Mouse (Mus musculus) layer of hippocampus, postnatal 36 days (tissue): ENCODE results near the gene Grik4. TPM values are rescaled to one million over a fixed set of nuclear protein-coding genes. Genes with fewer than 3 reads are reported as not detected.

Experiments used
- DNase-seq, 2 experiments: peaks; one replicate each; pipeline ENCODE4 v3.0.0; 2022
- total RNA-seq, 2 experiments: library from RNA; stranded (reverse); gene quantifications; 2 replicates each; pipeline ENCODE4 v1.2.3; 2021

Grik4 gene
- total RNA-seq, 2 experiments from 2014 or later, result 55.7 to 58.8 TPM

DNA sequence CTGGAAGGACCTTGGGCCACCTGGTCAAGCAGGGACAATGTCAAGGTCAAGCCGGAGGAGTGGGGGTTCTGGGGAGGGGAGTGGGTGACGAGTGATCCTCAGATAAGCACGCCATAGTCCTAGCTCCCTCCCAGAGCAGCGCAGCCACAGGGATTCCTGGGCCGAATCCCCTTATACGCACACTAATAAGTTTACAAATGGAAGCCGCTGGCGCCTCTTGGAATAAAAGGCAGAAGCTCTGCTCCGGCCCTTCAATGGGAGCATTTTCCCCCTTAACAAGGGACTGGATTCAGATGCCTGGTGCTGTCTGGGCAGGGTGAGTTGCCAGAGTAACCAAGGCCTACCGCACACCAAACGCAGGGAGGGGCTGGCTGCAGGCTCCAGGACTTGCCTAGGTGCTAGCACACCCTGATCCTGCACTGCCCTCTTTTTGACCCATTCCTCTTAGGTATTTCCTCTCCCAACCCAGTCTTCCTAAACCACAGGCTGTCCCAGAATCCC, 46.2 kb downstream of the Grik4 start:
- peak in 1 of 2 experiments; percentile 45 for DNase-seq

DNA sequence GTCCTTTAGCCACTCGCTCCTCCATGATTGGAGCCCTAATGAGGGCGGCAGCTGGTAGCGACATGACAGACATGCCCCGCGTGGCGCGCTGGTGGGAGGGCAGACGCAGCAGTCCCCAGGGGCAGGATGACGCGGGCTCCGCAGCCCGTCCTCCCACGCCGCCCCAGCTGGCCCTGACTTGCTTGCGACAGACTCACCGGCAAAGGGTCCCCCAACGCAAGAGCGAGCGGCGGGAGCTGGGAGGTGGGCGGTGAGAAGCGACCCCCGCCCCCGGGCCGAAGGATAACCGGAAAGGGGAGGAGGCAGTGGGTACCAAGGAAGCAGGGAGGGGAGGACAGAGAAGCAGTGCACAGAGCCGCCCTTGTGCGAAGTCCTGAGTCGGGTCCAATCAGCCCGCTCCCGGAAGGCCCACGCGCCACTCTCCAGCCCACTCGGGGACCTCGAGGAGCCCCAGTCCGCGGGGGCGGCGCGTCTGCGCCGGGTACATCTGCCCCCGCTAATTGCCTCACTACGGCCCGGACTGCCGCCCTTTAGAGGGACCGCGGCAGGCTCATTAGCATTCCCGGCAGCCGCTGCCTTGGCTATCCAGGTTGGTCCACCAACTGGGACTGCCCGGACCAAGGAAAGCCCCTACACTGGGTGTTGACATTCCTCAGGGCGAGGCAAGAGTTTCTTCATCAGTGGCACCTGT, 46.8 kb downstream of the Grik4 start:
- DNase-seq, result peak; percentile 69 to 76

DNA sequence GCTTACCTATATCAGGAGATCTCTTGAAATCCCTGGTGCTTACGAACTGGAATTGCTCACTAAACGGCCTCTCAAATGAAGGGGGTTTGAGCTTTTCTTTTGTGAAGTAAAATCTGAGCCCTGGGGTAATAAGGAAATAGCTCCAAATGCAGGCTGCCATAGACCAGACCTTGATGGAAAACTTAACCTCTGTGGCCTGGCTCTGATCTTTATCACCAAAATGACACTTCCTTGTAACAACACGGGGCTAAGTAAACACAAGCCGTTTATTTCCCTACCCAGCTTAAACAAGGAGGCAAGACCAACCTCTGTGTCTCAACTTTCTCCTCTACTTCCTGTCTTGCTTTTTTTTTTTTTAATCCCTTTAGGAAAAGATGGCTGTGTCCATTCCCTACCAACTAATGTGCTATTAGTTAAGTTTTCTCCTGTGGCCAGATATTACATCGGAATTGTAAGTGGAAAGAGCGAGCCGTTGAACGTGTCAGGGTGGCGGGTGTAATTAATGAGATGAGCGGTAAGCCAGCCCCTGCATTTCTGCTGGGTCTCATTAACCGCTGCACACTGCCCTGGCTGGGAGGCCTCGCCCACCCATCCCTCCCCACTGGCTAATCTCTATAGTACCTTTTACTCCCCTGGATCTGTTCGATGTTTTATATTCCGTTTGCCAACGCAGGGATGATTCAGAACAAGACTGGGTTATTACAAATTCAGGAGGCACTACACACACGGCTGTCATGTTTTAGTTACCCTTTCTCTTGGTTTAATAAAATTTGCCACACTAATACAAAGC, 47.7 kb downstream of the Grik4 start:
- DNase-seq, result no peak

DNA sequence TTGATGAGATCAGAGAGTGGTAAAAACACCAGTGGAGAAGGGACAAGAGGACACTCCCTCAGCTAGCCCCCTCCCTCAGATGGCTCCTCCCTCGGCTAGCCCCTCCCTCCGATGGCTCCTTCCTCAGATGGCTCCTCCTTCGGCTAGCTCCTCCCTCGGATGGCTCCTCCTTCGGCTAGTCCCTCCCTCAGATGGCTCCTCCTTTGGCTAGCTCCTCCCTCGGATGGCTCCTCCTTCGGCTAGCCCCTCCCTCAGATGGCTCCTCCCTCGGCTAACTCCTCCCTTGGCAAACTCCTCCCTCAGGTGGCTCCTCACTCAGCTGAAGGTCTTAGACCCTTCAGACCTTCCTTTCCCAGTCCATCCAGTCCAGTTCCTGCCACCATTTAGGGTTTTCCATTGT, 51.5 kb downstream of the Grik4 start:
- no peak for DNase-seq

DNA sequence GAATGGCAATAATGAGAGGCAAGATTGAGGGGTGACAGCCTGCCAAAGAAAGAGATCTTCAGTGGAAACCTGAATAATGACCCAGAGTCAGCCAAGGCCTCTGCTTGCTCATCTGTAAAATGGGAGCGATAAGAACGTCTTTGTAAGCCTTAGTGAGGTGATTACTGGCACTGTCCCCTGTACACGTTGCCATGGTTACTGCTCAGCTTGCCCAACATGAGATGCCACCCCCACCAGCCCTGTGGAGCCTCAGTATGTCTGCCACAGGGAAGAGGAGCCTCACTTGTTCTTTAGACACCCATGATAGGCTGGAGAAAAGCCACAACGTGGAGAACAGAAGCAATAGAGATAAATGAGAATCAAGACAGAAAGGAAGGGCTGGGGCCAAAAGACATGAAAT, 56.4 kb downstream of the Grik4 start:
- no peak for DNase-seq

DNA sequence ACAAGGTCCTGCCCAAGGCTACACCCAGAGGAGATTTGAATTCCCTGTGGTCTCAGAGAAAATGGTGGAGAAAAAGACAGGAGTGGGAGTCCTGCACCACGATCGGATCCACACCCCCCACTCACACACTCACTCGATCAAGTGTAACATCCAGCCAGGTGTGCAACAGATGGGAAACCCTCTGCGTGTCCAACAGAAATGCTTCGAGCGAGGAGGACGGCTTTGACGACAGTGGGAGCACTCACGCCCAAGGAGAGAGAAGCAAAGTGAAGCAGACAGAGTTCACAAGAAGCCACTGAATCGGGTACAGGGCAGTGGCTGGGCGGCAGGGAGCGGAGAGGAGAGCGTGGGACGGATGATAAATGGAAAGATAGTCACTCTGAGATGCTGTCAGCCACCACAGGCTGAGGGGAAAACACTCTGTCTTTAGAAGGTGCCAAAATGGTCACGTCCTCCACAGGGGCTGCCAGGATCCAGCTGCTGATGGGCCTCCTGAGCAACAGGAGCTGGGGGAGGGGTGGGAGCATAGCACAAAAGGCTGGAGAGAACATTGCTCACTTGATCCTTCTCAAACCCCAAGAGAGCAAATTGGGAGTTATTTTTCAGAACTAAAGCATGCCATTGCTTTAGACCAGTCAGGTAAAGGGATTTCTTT, 58.1 kb downstream of the Grik4 start:
- DNase-seq, result no peak

DNA sequence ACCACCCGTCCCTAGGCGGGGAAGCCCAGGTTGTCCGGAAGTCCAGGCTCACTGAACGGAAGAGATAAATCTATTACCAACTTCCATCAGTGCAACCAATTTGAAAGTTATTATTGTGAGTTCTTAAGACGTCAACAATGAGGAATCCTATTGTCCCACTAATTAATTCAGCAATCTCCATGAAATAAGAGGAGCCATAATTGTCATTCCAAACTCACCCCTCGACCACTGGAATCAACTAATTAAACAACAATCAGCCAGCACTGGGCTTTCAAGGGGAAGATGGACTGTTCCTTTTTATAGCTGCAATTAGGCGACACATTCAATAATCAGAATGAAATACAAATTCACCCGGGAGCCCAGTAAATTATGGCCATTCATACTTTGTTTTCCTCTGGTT, 58.7 kb downstream of the Grik4 start:
- no peak for DNase-seq

DNA sequence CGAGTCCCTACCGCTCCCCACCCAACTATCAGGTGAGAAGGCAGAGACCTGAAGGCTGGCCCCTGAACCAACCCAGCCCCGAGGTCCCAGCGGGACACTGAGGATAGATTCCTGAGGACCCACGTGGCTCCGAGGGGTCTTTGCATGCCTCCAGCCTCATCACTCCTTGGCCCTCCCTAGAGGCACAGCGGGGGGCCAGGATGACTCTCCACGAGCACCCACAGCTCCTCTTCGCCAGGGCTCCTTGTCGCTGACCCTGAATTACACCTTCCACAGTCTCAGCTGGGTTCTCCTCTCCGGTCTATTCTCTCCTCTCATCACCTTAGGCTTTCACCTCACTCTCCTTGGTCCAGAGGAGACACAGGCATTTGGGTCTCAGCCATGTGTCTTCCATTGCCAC, 59.2 kb downstream of the Grik4 start:
- no peak for DNase-seq

DNA sequence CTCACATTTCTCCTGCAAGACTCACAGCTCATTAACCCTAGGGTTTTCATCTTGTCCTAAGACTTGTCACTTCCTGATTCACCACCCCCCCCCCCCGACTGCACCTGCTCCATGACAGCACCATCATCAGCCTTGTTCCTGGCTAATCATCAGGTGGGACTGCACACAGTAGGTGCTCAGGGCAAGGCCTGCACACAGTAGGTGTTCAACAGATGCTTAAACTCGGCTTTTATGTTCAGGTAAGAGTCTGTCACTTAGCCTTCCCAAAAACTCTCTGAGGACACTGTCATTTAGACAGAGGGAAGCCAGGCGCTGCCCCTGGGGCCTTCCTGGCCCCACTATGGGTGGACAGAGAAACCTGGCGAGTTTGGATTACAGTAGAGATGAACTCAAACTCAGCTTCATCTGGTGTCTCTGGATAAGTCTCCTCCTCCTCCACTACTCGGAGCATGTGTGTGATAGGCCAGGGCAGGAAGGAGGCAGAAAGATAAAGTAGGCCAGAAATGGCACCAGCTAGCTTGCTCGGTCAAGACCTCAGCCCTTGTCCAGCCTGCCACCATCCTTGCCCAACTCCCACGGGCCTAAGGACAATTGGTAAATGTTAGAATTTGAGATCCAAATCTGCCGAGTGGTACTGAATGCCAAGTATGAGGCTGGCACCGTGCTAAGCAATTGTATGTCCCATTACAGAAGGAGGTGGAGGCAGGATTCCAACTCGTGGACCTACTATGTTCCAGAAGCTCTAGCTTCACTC, 61.1 kb downstream of the Grik4 start:
- no peak for DNase-seq

DNA sequence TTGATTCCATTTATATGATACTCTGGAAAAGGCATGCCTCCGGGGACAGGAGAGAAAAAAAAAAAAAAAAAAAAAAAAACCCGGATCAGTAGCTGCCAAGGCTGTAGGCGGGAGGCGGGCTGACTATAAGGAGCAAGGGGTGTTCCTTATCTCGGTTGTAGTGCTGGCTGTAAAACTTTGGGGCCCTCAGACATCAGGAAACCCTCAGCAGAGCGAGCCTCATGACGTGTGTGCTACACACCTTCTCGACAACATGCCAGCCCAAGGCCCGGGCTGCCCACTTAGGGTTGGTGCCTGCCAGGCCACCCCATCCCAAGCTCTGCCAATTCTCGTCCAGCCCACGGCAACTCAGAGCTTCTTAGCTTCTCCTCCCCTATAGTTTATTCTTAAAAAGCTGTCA, 62.0 kb downstream of the Grik4 start:
- DNase-seq, result no peak

DNA sequence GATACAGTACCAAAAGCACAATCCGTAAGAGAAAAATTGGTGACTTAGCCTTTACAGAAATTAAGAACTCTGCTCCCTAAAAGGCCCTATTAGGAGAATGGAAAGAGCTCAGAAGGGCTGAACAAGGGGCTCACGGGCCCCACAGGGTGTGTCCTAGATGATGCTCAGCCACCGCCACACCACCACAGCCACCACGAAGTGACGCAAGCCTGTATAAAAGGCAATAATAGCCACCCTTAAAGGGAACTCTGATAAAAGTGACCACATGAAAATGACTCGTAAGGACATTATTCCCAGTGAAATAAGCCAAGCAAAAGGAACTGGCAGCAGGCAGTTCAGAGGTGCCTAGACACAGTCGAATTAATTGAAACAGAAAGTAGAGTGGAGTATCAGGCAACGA, 63.3 kb downstream of the Grik4 start:
- no peak for DNase-seq

DNA sequence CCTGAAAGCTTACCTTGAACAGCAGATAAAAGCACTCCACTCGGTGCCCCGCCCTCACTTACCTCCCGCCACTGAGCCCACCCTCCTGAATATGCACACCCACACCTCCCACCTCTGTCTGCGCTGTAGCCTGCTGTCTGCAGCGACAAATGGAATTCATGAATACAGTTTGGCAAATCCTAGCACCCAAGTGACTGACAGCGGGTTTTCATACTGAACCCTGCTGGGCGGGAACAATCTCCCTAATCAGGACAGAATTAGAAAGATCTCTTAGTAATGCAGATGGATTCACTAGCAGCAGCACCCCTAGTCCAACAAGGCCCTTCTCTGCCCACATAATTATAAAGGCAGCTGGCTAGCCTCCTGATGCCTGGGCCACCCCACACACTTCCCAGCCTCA, 65.9 kb downstream of the Grik4 start:
- no peak for DNase-seq

DNA sequence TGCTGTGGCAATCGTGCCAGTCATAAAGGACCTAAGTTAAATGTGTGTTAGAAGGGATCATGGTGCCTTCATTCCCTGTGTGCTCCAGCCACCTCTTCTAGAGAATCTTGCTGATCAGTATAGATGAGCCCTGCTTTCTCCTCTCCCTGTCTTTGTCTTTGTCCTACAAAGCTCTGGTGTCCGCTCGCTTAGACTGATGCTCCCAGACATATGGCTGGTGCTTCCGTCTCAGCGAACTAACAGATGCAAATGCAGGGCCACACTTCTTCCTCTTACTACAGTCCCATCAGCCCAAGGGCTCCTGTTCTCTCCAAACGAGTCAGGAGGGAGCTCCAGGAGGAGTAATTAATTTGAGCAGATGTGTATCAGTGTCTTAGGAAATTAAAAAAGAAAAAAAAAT, 71.4 kb downstream of the Grik4 start:
- no peak for DNase-seq

DNA sequence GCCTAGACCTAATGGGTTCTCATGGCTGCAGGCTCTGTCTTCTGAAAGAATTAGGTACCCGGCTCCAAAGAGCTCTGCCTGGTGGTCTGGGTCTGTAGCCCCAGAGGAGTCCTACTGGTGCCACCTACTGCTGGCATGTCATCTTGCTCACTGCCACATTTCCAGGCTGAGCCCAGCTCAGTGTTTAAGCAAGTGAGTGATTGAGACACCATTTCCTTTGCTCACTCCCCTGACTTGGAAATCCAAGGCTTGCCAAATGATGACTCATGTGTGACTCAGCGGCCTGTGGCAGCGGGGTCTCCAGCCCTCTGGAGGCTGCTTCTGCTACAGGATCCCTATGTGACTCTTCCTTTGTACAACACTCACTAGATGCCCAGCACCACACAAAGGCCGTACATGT, 72.6 kb downstream of the Grik4 start:
- DNase-seq, result no peak

DNA sequence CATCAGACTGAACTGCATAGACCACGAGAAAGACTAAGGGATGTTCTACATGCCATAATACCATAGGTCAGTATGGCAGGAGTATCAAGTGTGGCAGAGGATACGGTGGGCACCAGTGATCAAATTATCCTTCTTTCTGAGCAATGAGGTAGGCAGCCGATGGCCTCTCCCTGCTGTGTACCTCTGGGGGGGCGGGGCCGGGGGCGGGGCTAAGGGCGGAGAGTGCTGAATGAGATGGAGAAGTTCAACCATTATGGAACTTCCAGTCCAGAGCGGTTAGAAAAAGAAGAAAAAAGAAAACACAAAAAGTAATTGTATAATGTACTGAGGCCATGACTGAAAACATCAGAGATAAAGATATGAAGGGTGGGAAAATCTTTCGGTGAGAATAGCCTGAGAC, 74.0 kb downstream of the Grik4 start:
- no peak for DNase-seq

DNA sequence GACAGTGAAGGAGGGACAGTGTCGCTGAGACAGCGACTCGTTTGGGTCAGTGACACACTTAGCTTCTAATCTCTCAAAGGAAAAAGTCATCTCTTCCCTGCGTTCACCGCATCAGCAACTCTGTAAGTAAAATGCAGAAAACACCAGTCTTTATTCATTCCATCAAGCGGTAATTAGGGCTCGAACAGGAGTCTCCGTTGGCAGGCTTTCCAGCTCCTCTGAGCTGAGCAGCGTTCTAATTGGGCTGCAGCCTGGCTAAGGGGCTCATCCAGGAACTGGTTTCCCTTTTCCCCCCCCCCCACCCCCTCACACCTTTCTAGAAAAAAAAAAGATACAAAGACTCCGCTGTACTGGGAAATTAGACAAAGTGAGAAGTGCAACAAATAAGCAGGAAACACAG, 75.8 kb downstream of the Grik4 start:
- DNase-seq, result no peak

DNA sequence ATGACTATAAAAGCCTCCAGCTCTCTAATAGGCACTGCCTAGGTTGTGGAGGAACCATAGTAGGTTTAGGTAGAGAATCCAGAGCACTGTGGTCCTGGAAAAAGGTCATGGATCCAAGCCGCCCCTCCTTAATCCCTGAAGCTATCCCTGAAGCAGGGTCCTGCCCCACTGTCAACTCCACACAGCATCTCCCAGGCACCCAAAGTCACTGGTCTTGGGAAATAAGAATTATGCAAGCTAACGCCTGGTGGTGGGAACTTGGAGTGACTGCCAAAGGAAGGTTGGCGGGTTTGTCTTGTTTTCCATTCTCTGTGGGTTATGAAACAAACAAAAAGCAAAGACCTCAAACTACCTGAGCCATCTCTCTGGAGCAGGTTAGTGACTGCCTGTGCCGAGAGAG, 77.6 kb downstream of the Grik4 start:
- DNase-seq, result no peak

DNA sequence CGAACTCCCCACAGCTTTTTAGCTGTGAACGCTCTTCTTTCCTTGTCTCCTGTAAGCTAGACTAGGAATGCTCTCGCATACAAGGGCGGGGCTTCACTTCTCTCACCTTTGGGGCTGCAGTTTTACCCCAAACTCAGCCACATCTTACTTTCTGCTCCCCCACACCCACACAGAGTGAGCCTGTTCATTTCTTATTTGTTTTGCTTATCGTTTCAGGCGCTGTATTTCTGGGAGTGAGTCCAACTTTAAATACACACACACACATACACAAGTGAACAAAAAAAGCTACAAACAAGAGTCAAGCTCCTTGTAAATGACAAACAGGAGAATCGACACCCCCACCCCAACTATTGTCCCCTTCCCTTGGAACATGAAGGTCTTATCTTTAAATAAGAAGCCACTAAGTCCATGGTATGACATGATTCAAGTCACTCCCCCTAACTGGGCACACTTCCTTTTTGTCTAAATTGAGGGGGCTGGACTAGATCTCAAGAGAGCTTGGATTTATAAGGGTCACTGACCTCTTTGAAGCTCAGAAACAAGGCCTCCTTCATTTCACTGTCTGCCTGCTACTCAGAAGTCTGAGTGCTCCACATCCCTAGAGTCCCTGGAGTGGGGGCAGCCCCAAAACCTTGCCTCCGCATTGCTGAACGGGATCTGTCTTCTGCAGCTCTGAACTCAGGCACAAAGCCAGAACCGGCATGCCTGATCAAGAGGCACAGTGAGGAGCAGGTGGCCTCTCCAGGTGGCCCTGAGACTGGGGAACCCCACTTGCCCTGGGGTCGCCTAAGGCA, 79.1 kb downstream of the Grik4 start:
- no peak for DNase-seq

DNA sequence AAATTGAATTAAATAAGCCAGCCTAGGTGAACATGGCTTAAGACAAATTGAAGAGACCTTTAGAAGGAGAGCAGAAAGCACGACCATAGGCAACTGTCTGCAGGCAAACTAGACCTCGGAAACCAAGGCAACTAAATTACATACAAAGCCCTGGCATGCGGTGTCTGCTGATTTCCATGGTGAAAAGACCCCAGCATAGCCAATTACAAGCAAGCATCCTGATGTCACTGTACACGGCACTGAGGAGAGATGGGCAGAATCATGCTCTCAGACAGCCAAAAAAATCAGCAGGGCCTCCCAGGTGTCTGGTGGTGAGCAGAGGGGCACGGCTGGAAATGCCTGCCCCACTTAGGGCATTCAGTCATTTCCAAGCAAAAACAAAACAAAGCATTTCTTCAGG, 80.9 kb downstream of the Grik4 start:
- no peak for DNase-seq

DNA sequence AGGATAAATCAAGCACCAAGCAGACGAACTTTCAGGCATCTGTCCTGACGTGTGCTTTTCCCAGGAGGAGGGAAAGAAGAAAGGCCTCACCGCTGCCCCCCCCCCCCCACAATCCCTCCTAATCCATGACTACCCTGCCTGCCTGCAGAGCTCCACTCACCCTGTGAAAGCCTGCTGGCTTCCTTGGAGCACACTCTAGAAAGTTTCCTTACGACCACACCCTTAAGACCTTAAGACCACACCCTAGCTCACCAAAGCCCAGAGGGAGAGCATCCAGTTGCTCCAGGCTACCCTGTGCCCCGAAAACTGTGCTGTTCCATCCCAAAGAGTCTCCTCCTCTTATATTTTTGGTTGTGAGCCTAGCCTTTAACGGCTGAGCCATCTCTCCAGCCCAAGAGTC, 82.6 kb downstream of the Grik4 start:
- DNase-seq, result no peak

DNA sequence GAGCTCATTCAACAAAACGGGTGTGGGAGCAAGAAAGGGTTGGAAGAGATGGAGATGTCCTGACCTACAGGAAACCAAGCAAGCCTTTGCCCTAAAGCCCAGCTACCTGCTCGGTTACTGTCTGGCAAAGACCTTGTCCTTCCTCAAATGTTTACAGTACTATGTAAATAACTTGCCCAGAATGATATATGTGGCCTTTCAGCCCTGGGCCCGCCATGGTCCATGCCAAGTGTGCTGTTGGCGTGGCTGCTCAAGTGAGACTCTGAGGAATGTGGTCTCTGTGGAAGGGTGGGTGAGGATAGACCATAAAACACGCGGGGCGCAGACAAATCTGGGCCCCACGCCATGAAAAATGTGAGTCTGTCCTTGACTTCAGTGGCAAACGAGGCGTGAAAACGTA, 83.1 kb downstream of the Grik4 start:
- DNase-seq, result no peak
